Mouse (Mus musculus): ENCODE results near the gene Magi2. TPM values are rescaled to one million over a fixed set of nuclear protein-coding genes. Genes with fewer than 3 reads are reported as not detected.
A peak's percentile ranks its signal among the peaks of the same experiment; 100 is the strongest.

Magi2 gene
- polyA plus RNA-seq, 1 experiment from 2014 or later = 6.1 TPM

DNA sequence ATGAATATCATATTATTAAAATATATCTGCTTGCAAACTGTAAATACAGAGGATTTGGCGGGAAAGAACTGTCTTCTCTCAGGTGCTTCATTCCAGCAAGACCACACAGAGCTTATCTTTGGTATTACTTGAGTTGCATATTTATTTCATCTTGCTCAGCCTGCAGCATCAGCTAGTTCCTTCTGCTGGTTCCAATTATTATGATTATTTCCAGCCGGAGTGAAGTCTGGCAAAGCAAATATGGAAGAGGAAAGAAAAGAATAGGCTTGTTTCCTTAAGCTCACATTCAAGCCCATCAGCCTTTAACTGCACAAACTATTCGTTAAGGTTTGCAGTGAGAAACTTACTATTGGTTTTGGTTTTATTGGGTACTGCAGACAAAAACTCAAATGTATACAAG is 20.4 kb downstream of the Magi2 start:
- Histone ChIP-seq H3K4me1 (ENCODE audit: control insufficient read depth, insufficient read depth, low read length) (no peaks in the 10 kb centered on the region), H3K36me3 (ENCODE audit: control insufficient read depth, insufficient read depth, low read length) (no peaks in the 10 kb centered on the region), H3K4me3 (ENCODE audit: low read depth, low read length) (no peak overlapping the region), H3K27ac (ENCODE audit: low read depth, low read length) (no peak overlapping the region), H3K27me3 (ENCODE audit: control insufficient read depth, insufficient read depth, low read length) (no peaks in the 10 kb centered on the region), H3K4me2 (ENCODE audit: low read depth) (no peak overlapping the region), H3K9me3 (ENCODE audit: control insufficient read depth, low read length) (no peaks in the 10 kb centered on the region), H3K9ac (ENCODE audit: low read length) (no peak overlapping the region)
- ATAC-seq (ENCODE audit: insufficient read depth, low FRiP score, low TSS enrichment) = no peak
- DNase-seq (ENCODE audit: low spot score) = no peak
- 88% methylated on average over 3 of the region's 3 CpGs for WGBS

GRCm38 (mm10) chr5:19262816-19263215 is 36.0 kb downstream of the Magi2 start:
- H3K27ac ChIP-seq (ENCODE audit: low read depth, low read length) = no peak overlapping the region
- H3K9ac ChIP-seq (ENCODE audit: low read length) = no peak overlapping the region
- no peaks in the 10 kb centered on the region for H3K36me3 ChIP-seq (ENCODE audit: control insufficient read depth, insufficient read depth, low read length)
- no peak for DNase-seq (ENCODE audit: low spot score)
- H3K27me3 ChIP-seq (ENCODE audit: control insufficient read depth, insufficient read depth, low read length) = no peaks in the 10 kb centered on the region
- H3K4me3 ChIP-seq (ENCODE audit: low read depth, low read length) = no peak overlapping the region
- no peak overlapping the region for H3K4me2 ChIP-seq (ENCODE audit: low read depth)
- no peaks in the 10 kb centered on the region for H3K9me3 ChIP-seq (ENCODE audit: control insufficient read depth, low read length)
- no peaks in the 10 kb centered on the region for H3K4me1 ChIP-seq (ENCODE audit: control insufficient read depth, insufficient read depth, low read length)
- no peak for ATAC-seq (ENCODE audit: insufficient read depth, low FRiP score, low TSS enrichment)
- WGBS = 59% methylated on average over 5 of the region's 5 CpGs

GRCm38 (mm10) chr5:19264627-19265026 is 37.8 kb downstream of the Magi2 start:
- Histone ChIP-seq H3K27ac (ENCODE audit: low read depth, low read length) (no peak overlapping the region), H3K4me2 (ENCODE audit: low read depth) (no peak overlapping the region), H3K27me3 (ENCODE audit: control insufficient read depth, insufficient read depth, low read length) (no peaks in the 10 kb centered on the region), H3K4me3 (ENCODE audit: low read depth, low read length) (no peak overlapping the region), H3K4me1 (ENCODE audit: control insufficient read depth, insufficient read depth, low read length) (no peaks in the 10 kb centered on the region), H3K9ac (ENCODE audit: low read length) (no peak overlapping the region), H3K9me3 (ENCODE audit: control insufficient read depth, low read length) (no peaks in the 10 kb centered on the region), H3K36me3 (ENCODE audit: control insufficient read depth, insufficient read depth, low read length) (no peaks in the 10 kb centered on the region)
- DNase-seq (ENCODE audit: low spot score) (peak; percentile 20), ATAC-seq (ENCODE audit: insufficient read depth, low FRiP score, low TSS enrichment) (no peak)
- WGBS = 64% methylated on average over 2 of the region's 2 CpGs

DNA sequence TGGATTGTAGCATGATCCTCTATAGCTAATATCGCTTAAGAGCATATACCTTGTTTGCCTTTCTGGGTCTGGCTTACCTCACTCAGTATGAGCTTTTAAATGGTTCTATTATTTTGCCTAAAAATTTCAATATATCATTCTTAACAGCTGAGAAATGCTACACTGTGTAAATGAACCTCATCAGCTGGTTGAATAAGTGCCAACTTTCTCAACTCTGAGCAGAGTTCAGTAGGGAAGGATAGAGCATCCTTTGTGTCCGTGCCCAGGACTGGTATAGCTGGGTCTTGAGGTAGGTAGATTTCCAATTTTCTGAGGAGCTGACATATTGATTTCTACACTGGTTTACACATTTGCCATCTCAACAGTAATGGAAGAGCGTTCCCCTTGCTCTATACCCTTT is 65.7 kb downstream of the Magi2 start:
- H3K36me3 ChIP-seq (ENCODE audit: control insufficient read depth, insufficient read depth, low read length) = no peaks in the 10 kb centered on the region

GRCm38 (mm10) chr5:19306656-19307055 is 79.8 kb downstream of the Magi2 start:
- Histone ChIP-seq H3K27ac (ENCODE audit: low read depth, low read length) (no peak overlapping the region), H3K9me3 (ENCODE audit: control insufficient read depth, low read length) (no peaks in the 10 kb centered on the region), H3K9ac (ENCODE audit: low read length) (no peak overlapping the region), H3K4me3 (ENCODE audit: low read depth, low read length) (no peak overlapping the region), H3K4me2 (ENCODE audit: low read depth) (no peak overlapping the region), H3K4me1 (ENCODE audit: control insufficient read depth, insufficient read depth, low read length) (no peaks in the 10 kb centered on the region), H3K27me3 (ENCODE audit: control insufficient read depth, insufficient read depth, low read length) (no peaks in the 10 kb centered on the region), H3K36me3 (ENCODE audit: control insufficient read depth, insufficient read depth, low read length) (no peaks in the 10 kb centered on the region)
- ATAC-seq (ENCODE audit: insufficient read depth, low FRiP score, low TSS enrichment) (no peak), DNase-seq (ENCODE audit: low spot score) (no peak)
- WGBS = 91% methylated on average over 6 of the region's 6 CpGs

More for the DNA sequence above, 65.7 kb downstream of the Magi2 start:
- Histone ChIP-seq H3K27ac (ENCODE audit: low read depth, low read length) (no peak overlapping the region), H3K27me3 (ENCODE audit: control insufficient read depth, insufficient read depth, low read length) (no peaks in the 10 kb centered on the region), H3K9me3 (ENCODE audit: control insufficient read depth, low read length) (no peaks in the 10 kb centered on the region), H3K4me1 (ENCODE audit: control insufficient read depth, insufficient read depth, low read length) (no peaks in the 10 kb centered on the region), H3K9ac (ENCODE audit: low read length) (no peak overlapping the region), H3K4me3 (ENCODE audit: low read depth, low read length) (no peak overlapping the region), H3K4me2 (ENCODE audit: low read depth) (no peak overlapping the region)
- DNase-seq (ENCODE audit: low spot score) = no peak
- ATAC-seq (ENCODE audit: insufficient read depth, low FRiP score, low TSS enrichment) = no peak
- 80% methylated on average over 3 of the region's 3 CpGs for WGBS

DNA sequence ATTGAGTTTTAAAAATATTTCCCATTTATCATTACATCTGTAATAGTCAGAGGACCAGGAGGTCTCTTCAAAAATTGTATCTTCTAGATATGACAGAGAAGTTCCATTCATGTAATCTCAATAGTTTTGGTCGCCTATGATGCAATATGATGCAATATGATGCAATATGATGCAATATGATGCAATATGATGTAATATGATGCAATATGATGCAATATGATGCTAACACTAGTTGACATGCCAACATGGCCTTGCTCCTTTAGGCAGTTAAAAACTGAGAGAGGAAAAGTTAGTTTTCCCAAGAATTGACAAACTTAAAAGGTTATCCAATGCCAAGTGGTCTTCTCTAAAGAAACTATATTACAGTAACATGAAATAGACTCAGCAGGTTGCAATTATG is 83.0 kb downstream of the Magi2 start:
- no peak overlapping the region for H3K27ac ChIP-seq (ENCODE audit: low read depth, low read length)
- no peak overlapping the region for H3K4me2 ChIP-seq (ENCODE audit: low read depth)
- no peak overlapping the region for H3K4me3 ChIP-seq (ENCODE audit: low read depth, low read length)
- no peaks in the 10 kb centered on the region for H3K9me3 ChIP-seq (ENCODE audit: control insufficient read depth, low read length)
- WGBS = 75% methylated on average over 1 of the region's 1 CpGs
- no peaks in the 10 kb centered on the region for H3K27me3 ChIP-seq (ENCODE audit: control insufficient read depth, insufficient read depth, low read length)
- no peaks in the 10 kb centered on the region for H3K4me1 ChIP-seq (ENCODE audit: control insufficient read depth, insufficient read depth, low read length)
- DNase-seq (ENCODE audit: low spot score) (no peak), ATAC-seq (ENCODE audit: insufficient read depth, low FRiP score, low TSS enrichment) (no peak)
- no peaks in the 10 kb centered on the region for H3K36me3 ChIP-seq (ENCODE audit: control insufficient read depth, insufficient read depth, low read length)
- no peak overlapping the region for H3K9ac ChIP-seq (ENCODE audit: low read length)

DNA sequence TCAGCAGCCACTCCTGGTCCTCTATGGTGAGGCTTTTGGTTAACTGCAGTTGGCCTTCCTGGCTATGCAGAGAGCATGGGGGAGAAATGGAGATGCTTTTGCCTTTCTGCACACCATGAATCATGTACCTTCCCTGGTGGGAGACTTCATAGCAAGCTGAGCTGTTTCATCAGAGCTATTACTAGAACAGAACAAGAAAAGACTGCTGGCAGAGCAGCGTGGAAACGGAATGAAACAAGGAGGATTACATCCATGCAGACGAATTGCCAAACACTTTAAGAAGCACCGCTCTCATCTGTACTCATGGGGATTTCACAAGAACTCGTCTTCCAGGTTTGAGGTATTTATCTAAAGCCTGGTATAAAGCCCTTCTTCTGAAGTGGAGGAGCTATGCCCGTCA is 95.7 kb downstream of the Magi2 start:
- no peak for ATAC-seq (ENCODE audit: insufficient read depth, low FRiP score, low TSS enrichment)
- Histone ChIP-seq H3K4me1 (ENCODE audit: control insufficient read depth, insufficient read depth, low read length) (no peaks in the 10 kb centered on the region), H3K27ac (ENCODE audit: low read depth, low read length) (no peak overlapping the region), H3K9me3 (ENCODE audit: control insufficient read depth, low read length) (no peaks in the 10 kb centered on the region), H3K4me3 (ENCODE audit: low read depth, low read length) (no peak overlapping the region), H3K9ac (ENCODE audit: low read length) (no peak overlapping the region), H3K36me3 (ENCODE audit: control insufficient read depth, insufficient read depth, low read length) (no peaks in the 10 kb centered on the region), H3K27me3 (ENCODE audit: control insufficient read depth, insufficient read depth, low read length) (no peaks in the 10 kb centered on the region), H3K4me2 (ENCODE audit: low read depth) (no peak overlapping the region)
- no peak for DNase-seq (ENCODE audit: low spot score)
- 85% methylated on average over 6 of the region's 6 CpGs for WGBS

- ATAC-seq (ENCODE audit: insufficient read depth, low FRiP score, low TSS enrichment) (no peak), DNase-seq (ENCODE audit: low spot score) (no peak)
- Histone ChIP-seq H3K4me3 (ENCODE audit: low read depth, low read length) (no peak overlapping the region), H3K27ac (ENCODE audit: low read depth, low read length) (no peak overlapping the region), H3K36me3 (ENCODE audit: control insufficient read depth, insufficient read depth, low read length) (no peaks in the 10 kb centered on the region), H3K4me1 (ENCODE audit: control insufficient read depth, insufficient read depth, low read length) (no peaks in the 10 kb centered on the region), H3K27me3 (ENCODE audit: control insufficient read depth, insufficient read depth, low read length) (no peaks in the 10 kb centered on the region), H3K9me3 (ENCODE audit: control insufficient read depth, low read length) (no peaks in the 10 kb centered on the region), H3K4me2 (ENCODE audit: low read depth) (no peak overlapping the region), H3K9ac (ENCODE audit: low read length) (no peak overlapping the region)
- 82% methylated on average over 2 of the region's 2 CpGs for WGBS
Measured at GRCm38 (mm10) chr5:19337561-19337960, 110.7 kb downstream of the Magi2 start.

DNA sequence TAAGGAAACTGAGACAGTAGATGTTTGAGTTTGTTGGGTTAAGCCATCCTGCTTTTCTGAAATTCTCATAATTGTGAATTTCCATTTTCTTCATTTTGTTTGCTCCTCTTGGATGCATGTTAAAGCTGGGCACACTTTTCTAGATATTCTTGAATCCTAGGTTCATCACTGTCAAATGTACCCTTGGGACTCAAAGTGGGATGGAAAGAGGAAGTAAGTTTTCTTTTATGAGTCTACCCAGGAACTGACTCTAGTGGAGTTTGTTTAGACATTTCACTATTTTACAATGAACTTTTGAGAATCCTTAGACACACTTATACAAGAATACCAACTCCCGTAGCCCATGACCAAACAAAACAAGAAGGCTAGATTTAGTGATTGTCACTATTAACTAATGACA is 141.3 kb downstream of the Magi2 start:
- H3K27me3 ChIP-seq (ENCODE audit: control insufficient read depth, insufficient read depth, low read length) = no peaks in the 10 kb centered on the region
- ATAC-seq (ENCODE audit: insufficient read depth, low FRiP score, low TSS enrichment) (no peak), DNase-seq (ENCODE audit: low spot score) (no peak)
- 90% methylated on average over 1 of the region's 1 CpGs for WGBS
- H3K9ac ChIP-seq (ENCODE audit: low read length) = no peak overlapping the region
- no peak overlapping the region for H3K27ac ChIP-seq (ENCODE audit: low read depth, low read length)
- no peaks in the 10 kb centered on the region for H3K36me3 ChIP-seq (ENCODE audit: control insufficient read depth, insufficient read depth, low read length)
- no peak overlapping the region for H3K4me2 ChIP-seq (ENCODE audit: low read depth)
- H3K9me3 ChIP-seq (ENCODE audit: control insufficient read depth, low read length) = no peaks in the 10 kb centered on the region
- H3K4me3 ChIP-seq (ENCODE audit: low read depth, low read length) = no peak overlapping the region
- no peaks in the 10 kb centered on the region for H3K4me1 ChIP-seq (ENCODE audit: control insufficient read depth, insufficient read depth, low read length)
